Mouse (Mus musculus) embryonic facial prominence, embryonic 14.5 days (tissue): ENCODE data around the gene Eif5a. TPM values are rescaled to one million over a fixed set of nuclear protein-coding genes. Genes with fewer than 3 reads are reported as not detected.

ENCODE experiments used
- ATAC-seq: fragments of 200-750 bp; cut with Nextera tagmentation; 2 replicates; pipeline ENCODE4 v1.8.0; 2017; ENCODE audit warnings: low read depth, moderate number of reproducible peaks, moderate TSS enrichment
- DNase-seq: peaks from one replicate; pipeline ENCODE4 v3.0.0-alpha.2; 2015; ENCODE audit warnings: low spot score
- H3K27ac ChIP-seq: fragments of 300-500 bp; sonication (generic); replicated peaks from 2 replicates; pipeline ENCODE4 v1.5.1; 2014; ENCODE audit warnings: low read depth, mild to moderate bottlenecking, low read length, moderate library complexity
- H3K27me3 ChIP-seq: fragments of 300-500 bp; sonication (generic); replicated peaks from 2 replicates; pipeline ENCODE4 v1.6.1; 2014; ENCODE audit warnings: low read length; ENCODE audit not compliant: control insufficient read depth, insufficient read depth
- H3K36me3 ChIP-seq: fragments of 300-500 bp; sonication (generic); 2 replicates; pipeline ENCODE4 v1.6.1; 2014; ENCODE audit warnings: low read length, mixed read lengths; ENCODE audit not compliant: control insufficient read depth, insufficient read depth
- H3K4me1 ChIP-seq: fragments of 300-500 bp; sonication (generic); 2 replicates; pipeline ENCODE4 v1.6.1; 2014; ENCODE audit warnings: antibody characterized with exemption, low read length; ENCODE audit not compliant: control insufficient read depth, insufficient read depth
- H3K4me2 ChIP-seq: fragments of 300-500 bp; sonication (generic); 2 replicates; pipeline ENCODE4 v1.6.1; 2014; ENCODE audit warnings: low read depth, mild to moderate bottlenecking, low read length, moderate library complexity, mixed read lengths
- H3K4me3 ChIP-seq: fragments of 300-500 bp; sonication (generic); 2 replicates; pipeline ENCODE4 v1.5.1; 2014; ENCODE audit warnings: low read depth, mild to moderate bottlenecking, low read length
- H3K9ac ChIP-seq: fragments of 300-500 bp; sonication (generic); 2 replicates; pipeline ENCODE4 v1.6.1; 2014; ENCODE audit warnings: low read depth, mild to moderate bottlenecking, low read length, moderate library complexity, mixed read lengths
- H3K9me3 ChIP-seq: fragments of 300-500 bp; sonication (generic); 2 replicates; pipeline ENCODE4 v1.6.1; 2016; ENCODE audit warnings: low read length; ENCODE audit not compliant: control insufficient read depth
- WGBS: fragments of 180-500 bp; shearing (Covaris S2); extraction: QIAGEN DNeasy Blood & Tissue Kit; methylation state at CpG from one replicate; pipeline ENCODE4 v1.1.7; 2014; 5-methylcytosine and 5-hydroxymethylcytosine counted together
- polyA plus RNA-seq: library from polyadenylated mRNA; unstranded; fragments of >200 nt; fragmentation: Nextera tagmentation; extraction: Ambion mirVana; gene quantifications from 2 replicates; pipeline ENCODE4 v1.2.1, GENCODE M21; 2014

Gene Eif5a
- polyA plus RNA-seq, 1 experiment from 2014 or later = 1,503 TPM

DNA sequence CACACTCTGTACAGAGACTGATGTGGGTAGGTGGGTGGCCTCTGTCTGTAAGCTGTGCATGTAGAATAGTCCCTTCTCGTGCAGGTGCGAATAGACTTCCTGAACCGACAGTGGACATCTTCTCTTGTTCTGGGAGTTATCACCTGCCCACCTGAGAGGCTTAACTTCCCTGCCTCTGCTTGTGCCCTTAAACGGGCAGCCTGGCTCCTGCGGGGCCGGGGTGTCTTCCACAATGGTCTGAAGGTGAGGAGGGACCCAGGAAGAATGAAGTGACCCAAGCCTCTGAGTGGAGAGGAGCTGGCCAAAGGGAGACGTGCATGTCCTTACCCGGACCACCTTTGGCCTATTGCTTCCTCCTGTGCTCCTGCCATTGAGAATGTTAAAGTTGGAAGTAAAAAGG lies 11.6 kb downstream of the Eif5a start:
- Histone ChIP-seq H3K9ac (no peak overlapping the region), H3K27me3 (no peaks in the 10 kb centered on the region), H3K36me3 (peaks cover 87% of the 10 kb centered on the region), H3K27ac (no peak overlapping the region), H3K4me3 (no peak overlapping the region), H3K9me3 (no peaks in the 10 kb centered on the region), H3K4me2 (no peak overlapping the region), H3K4me1 (no peaks in the 10 kb centered on the region)
- 96% methylated on average over 8 of the region's 8 CpGs for WGBS
- ATAC-seq = no peak
- no peak for DNase-seq

DNA sequence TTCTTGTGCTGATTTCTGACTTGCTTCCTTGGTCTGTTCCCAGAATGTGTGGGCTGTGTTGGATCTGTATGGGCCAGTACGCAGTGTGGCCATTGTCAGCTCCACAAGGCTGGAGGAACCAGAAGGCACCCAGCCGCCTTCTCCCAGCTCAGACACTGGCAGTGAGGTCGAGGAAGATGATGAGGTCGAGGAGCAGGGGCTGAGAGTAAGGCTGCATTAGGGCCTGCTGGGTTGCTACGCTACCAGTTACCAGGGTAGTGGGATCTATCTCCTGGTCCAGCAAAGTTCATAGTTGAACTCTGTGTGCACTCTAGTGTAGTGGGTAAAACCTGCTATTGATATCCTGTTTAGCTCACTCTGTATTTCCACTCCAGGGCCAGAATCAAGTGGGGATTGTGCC lies 12.6 kb downstream of the Eif5a start:
- 91% methylated on average over 5 of the region's 5 CpGs for WGBS
- ATAC-seq (no peak), DNase-seq (no peak)

DNA sequence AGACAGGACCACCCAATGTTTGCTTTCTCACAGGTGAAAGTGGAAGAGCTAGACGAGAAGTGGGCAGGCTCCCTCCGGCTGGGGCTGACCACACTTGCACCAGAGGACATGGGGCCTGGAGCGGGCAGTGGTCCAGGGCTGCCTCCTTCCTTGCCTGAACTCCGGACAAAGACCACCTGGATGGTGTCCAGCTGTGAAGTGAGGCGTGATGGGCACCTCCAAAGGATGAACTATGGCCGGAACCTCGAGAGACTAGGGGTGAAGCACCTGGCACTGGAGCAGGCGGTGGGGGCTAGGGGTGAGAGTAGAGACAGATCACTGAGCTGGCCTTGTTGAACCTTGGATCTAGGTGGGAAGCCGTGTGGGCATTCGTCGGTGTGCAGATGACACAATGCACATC lies 13.1 kb downstream of the Eif5a start:
- Histone ChIP-seq H3K36me3 (peaks cover 96% of the 10 kb centered on the region), H3K4me3 (no peak overlapping the region), H3K4me2 (no peak overlapping the region), H3K27ac (no peak overlapping the region), H3K9ac (no peak overlapping the region), H3K27me3 (no peaks in the 10 kb centered on the region), H3K4me1 (no peaks in the 10 kb centered on the region), H3K9me3 (no peaks in the 10 kb centered on the region)
- DNase-seq = no peak
- no peak for ATAC-seq
- WGBS = 91% methylated on average over 11 of the region's 11 CpGs

More for the DNA sequence above, 12.6 kb downstream of the Eif5a start:
- no peaks in the 10 kb centered on the region for H3K4me1 ChIP-seq
- no peak overlapping the region for H3K9ac ChIP-seq
- H3K27me3 ChIP-seq = no peaks in the 10 kb centered on the region
- no peak overlapping the region for H3K27ac ChIP-seq
- no peak overlapping the region for H3K4me3 ChIP-seq
- no peak overlapping the region for H3K4me2 ChIP-seq
- H3K9me3 ChIP-seq = no peaks in the 10 kb centered on the region
- peaks cover 91% of the 10 kb centered on the region for H3K36me3 ChIP-seq

DNA sequence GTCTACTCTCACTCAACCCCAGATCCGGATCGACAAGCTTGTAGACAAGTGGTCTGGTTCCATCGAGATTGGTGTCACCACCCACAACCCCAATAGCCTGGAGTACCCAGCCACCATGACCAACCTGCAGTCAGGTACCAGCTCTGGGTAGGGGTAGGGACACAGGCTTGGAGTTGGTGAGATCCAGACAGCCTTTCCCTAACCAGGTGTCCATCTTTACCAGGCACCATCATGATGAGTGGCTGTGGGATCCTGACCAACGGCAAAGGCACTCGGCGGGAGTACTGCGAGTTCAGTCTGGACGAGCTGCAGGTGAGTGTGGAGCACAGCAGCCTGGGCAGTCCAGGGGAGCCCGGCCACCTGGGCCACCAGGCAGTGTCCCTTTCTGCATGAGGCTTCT lies 17.4 kb downstream of the Eif5a start:
- Histone ChIP-seq H3K9me3 (no peaks in the 10 kb centered on the region), H3K27ac (no peak overlapping the region), H3K4me2 (no peak overlapping the region), H3K4me1 (peaks cover 14% of the 10 kb centered on the region), H3K4me3 (no peak overlapping the region), H3K9ac (no peak overlapping the region), H3K27me3 (no peaks in the 10 kb centered on the region), H3K36me3 (peaks cover 58% of the 10 kb centered on the region)
- DNase-seq = no peak
- 90% methylated on average over 8 of the region's 9 CpGs for WGBS
- ATAC-seq = no peak

DNA sequence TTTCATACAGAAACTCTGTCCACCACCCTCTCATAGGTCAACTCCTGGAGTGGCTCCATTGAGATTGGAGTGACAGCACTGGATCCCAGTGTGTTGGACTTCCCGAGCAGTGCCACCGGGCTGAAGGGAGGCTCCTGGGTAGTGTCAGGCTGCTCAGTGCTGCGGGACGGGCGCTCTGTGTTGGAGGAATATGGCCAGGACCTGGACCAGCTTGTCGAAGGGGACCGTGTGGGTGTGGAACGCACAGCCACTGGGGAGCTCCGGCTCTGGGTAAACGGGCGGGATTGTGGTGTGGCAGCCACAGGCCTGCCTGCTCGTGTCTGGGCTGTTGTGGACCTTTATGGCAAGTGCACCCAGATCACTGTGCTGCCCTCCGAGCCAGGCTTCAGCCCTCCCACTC lies 18.8 kb downstream of the Eif5a start:
- peak overlapping the region; percentile 40; the same call in 1 of the 2 replicates for H3K9ac ChIP-seq

DNA sequence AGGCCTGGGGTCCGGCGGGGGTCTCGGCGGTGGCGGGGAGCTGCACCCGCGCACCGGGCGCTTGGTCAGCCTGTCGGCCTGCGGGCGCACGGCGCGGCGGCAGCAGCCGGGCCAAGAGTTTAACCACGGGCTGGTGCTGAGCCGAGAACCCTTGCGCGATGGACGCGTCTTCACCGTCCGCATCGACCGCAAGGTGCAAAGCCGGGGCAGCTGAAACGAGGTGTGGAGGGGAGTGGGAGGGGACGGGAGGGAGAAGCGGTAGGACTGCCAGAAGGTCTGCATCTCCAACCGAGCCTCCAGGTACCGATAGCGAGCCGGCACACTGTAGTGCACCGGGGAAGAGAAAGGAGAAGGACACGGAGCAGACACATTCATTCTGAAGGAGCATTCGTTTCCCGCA lies 19.8 kb downstream of the Eif5a start:
- H3K27ac ChIP-seq = peak overlapping the region; percentile 96
- H3K27me3 ChIP-seq = no peaks in the 10 kb centered on the region
- peaks cover 35% of the 10 kb centered on the region for H3K36me3 ChIP-seq
- peak overlapping the region; percentile 87 for H3K4me3 ChIP-seq
- peaks cover 19% of the 10 kb centered on the region for H3K4me1 ChIP-seq
- ATAC-seq = no peak
- H3K4me2 ChIP-seq = peak overlapping the region; percentile 98
- DNase-seq = no peak
- H3K9ac ChIP-seq = peak overlapping the region; percentile 88
- H3K9me3 ChIP-seq = no peaks in the 10 kb centered on the region
- WGBS = under 1% methylated on average over 37 of the region's 39 CpGs

More for the DNA sequence above, 18.8 kb downstream of the Eif5a start:
- Histone ChIP-seq H3K4me2 (peak overlapping the region; percentile 98), H3K4me1 (peaks cover 19% of the 10 kb centered on the region), H3K27ac (no peak overlapping the region), H3K36me3 (peaks cover 45% of the 10 kb centered on the region), H3K4me3 (peak overlapping the region; percentile 87; the same call in 1 of the 2 replicates), H3K9me3 (no peaks in the 10 kb centered on the region), H3K27me3 (no peaks in the 10 kb centered on the region)
- DNase-seq = no peak
- ATAC-seq = no peak
- 92% methylated on average over 8 of the region's 13 CpGs for WGBS

DNA sequence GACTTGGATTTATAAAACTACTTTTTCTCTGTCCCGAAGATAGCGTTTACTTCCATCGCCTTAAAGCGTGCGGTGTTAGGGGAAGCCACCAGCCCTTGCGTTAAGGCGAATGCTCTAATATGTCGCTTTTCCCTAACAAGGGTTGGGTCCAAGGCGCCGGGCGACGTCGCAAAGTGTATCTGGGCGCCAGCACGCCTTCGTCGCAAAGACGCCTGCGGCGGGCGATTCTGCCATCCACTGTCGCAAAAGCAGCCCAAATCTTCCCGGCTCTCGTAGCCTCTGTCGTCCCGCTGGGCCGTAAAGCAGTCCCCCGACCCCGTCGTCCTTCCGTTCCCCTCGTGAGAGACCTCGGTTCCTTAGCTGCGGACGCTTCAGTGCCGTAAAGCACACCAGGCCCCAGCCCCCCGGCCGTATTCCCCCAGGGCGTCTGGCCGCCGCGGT lies 20.3 kb downstream of the Eif5a start:
- Histone ChIP-seq H3K4me1 (peaks cover 19% of the 10 kb centered on the region), H3K9me3 (no peaks in the 10 kb centered on the region), H3K9ac (peak overlapping the region; percentile 88), H3K27ac (peak overlapping the region; percentile 96), H3K27me3 (no peaks in the 10 kb centered on the region), H3K36me3 (peaks cover 29% of the 10 kb centered on the region), H3K4me3 (peak overlapping the region; percentile 87), H3K4me2 (peak overlapping the region; percentile 98)
- 0% methylated on average over 41 of the region's 42 CpGs for WGBS
- peak; percentile 82 for ATAC-seq
- peak; percentile 99 for DNase-seq

DNA sequence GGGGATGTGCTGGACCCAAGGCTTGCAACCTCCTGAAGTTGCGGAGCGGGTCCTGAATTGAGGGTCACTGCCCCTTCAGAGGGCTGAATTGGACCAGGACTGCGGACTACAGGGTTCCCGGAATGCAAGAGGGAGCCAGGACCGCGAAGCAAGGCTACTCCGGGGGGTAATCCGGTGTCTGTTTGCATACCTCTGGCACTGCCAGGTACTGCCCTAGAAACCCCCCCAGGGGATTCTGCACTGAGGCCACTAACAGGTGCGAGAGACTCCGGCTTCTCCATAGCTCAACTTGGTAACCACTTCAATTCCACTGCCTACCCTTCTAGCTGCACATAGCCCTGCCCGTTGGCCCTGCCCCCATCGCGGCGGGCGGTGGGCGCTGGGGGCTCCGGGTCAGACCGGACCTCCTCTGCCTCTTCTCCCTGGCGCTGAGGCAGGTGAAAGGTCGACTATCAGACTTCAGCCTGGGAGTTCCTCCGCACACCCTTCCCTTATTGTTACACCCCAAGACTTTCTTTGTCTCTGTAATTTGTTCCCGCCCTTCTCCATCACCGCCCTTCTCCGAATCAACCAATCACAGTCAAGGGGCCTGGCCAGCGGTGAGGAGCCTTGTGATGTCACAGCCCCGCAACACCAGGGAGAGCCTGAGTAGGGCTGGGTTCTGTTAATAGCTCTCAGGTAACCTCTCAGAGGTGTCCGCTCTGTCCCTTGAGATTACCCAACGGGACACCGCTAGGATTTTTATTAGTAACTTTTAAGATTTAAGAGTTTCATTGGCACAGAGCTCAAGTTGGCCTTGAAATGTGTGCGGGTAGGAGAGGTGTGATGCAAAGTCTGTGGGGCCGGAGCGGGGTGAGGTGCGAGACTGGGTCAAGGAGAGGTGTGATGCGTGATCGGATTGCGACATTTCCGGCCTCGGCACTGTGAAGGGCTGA lies 21.0 kb downstream of the Eif5a start, which contains the start of the genes 2810408A11Rik and Neurl4:
Gene 2810408A11Rik, minus strand, starts transcription at position 517 of the 935 bp plus-strand sequence.
Gene Neurl4, plus strand, starts transcription at position 602 of the 935 bp plus-strand sequence.
- peaks cover 19% of the 10 kb centered on the region for H3K4me1 ChIP-seq
- WGBS = 0% methylated on average over 33 of the region's 38 CpGs
- peak within 1 kb of the TSS; percentile 96 for H3K27ac ChIP-seq
- no peaks in the 10 kb centered on the region for H3K27me3 ChIP-seq
- peaks cover 22% of the 10 kb centered on the region for H3K36me3 ChIP-seq
- H3K4me3 ChIP-seq = peak within 1 kb of the TSS; percentile 87
- ATAC-seq (peak; percentile 96), DNase-seq (peak; percentile 98)
- H3K9ac ChIP-seq = peak within 1 kb of the TSS; percentile 88
- H3K4me2 ChIP-seq = peak within 1 kb of the TSS; percentile 98
- H3K9me3 ChIP-seq = no peaks in the 10 kb centered on the region
